Comparison of ENCODE assay signal across 8 mouse cellular contexts in the genomic region with DNA sequence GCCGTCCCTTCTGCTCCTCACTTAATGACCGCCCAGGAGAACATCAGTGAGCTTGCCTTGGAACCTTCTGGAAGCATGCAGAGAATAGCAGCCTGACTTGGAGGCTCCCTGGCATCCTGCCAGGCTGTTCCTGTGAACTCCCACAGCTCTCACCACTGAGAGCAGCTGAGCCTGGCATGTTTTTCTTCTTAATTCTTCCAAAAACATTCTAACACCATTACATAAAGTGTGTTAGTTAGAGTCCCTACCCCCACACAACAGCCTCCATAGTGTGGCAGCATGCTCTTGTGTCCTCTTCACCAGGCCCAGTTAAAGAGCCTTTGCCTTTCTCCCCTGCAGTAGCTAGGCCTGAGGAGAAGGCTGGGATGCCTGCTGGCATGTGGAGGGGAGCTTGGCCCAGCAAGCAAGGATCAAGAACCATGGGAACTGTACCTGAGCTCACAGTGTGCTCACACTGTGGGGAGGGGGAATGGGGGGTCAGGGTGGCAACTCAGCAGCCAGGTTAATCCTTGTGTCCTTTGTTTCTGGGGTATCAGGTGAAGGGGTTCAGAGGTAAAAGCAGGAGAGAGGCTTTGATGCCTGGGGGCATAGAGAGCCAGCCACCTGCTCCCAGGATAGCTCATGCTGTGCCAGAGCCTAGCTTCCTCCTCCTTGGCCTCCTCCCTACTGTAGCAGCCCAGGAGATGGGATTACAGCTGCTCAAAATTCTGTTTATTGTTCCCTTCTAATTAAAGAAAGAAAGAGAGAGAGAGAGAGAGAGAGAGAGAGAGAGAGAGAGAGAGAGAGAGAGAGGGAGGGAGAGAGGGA. TPM values are rescaled to one million over a fixed set of nuclear protein-coding genes. Genes with fewer than 3 reads are reported as not detected.
DNase-seq lines count a peak whose midpoint lies in the region; ATAC-seq lines count a peak whose summit lies in the region.

No protein-coding gene starts in this region.

- H3K27ac ChIP-seq in hindbrain, embryonic 12.5 days: peak overlapping the region; percentile 52

- H3K9ac ChIP-seq in hindbrain, embryonic 12.5 days: no peak overlapping the region

- no peak overlapping the region for H3K4me3 ChIP-seq in hindbrain, embryonic 12.5 days

- DNase-seq in adrenal gland, adult (ENCODE audit: inconsistent age in 2 of 2, low spot score in 1 of 2): peak; percentile 55 to 65
- no peak for DNase-seq in adrenal gland, postnatal 4 days (ENCODE audit: low spot score in 2 of 2)
- DNase-seq in urinary bladder, postnatal 14 days (ENCODE audit: low spot score): peak; percentile 52
- no peak for DNase-seq in urinary bladder, postnatal 25 days (ENCODE audit: low spot score)
- peak; percentile 71 to 81 for DNase-seq in layer of hippocampus, postnatal 36 days
- DNase-seq in ovary, postnatal 10 days (ENCODE audit: low spot score): peak; percentile 20
- DNase-seq in embryo, embryonic 9.5 days (ENCODE audit: extremely low spot score): no peak

- WGBS in hindbrain, embryonic 12.5 days: 57% methylated on average over 2 of the region's 2 CpGs

- peaks cover 3% of the 10 kb centered on the region; the same call in 1 of the 2 replicates for H3K27me3 ChIP-seq in hindbrain, embryonic 12.5 days

- no peaks in the 10 kb centered on the region for H3K9me3 ChIP-seq in hindbrain, embryonic 12.5 days (replicated peaks)

- ATAC-seq in hindbrain, embryonic 12.5 days (ENCODE audit: low FRiP score): no peak

- H3K4me1 ChIP-seq in hindbrain, embryonic 12.5 days: peaks cover 21% of the 10 kb centered on the region

- no peak overlapping the region for H3K4me2 ChIP-seq in hindbrain, embryonic 12.5 days (replicated peaks)

- H3K36me3 ChIP-seq in hindbrain, embryonic 12.5 days: no peaks in the 10 kb centered on the region

RNA-seq across cellular contexts. Expression of gene Aifm3, which starts 7.3 kb away (rescaled TPM):
- total RNA-seq in adrenal gland, postnatal 4 days (2021): 1 to 10 TPM; 7.5 to 8.5 TPM
- 3.0 and 4.5 TPM in 2 replicates for polyA plus RNA-seq in hindbrain, embryonic 12.5 days (2016; fragmentation: Nextera tagmentation; extraction: Ambion mirVana)
- 100 to 1,000 TPM in 1 of 2 experiments, 10 to 100 TPM in 1; 99.3 to 111 TPM for total RNA-seq in layer of hippocampus, postnatal 36 days (2021)

RNA-seq across cellular contexts. Expression of gene Lztr1, which starts 11.8 kb away (rescaled TPM):
- total RNA-seq in adrenal gland, postnatal 4 days (2021): 10 to 100 TPM; 69.1 to 73.2 TPM
- polyA plus RNA-seq in hindbrain, embryonic 12.5 days (2016; fragmentation: Nextera tagmentation; extraction: Ambion mirVana): 113 and 121 TPM in 2 replicates
- total RNA-seq in layer of hippocampus, postnatal 36 days (2021): 100 to 1,000 TPM; 192 to 199 TPM

RNA-seq across cellular contexts. Expression of gene Thap7, which starts 34.2 kb away (rescaled TPM):
- total RNA-seq in adrenal gland, postnatal 4 days (2021): 10 to 100 TPM; 35.6 to 39.7 TPM
- polyA plus RNA-seq in hindbrain, embryonic 12.5 days (2016; fragmentation: Nextera tagmentation; extraction: Ambion mirVana): 57.7 and 66.5 TPM in 2 replicates
- 10 to 100 TPM; 38.6 to 44.6 TPM for total RNA-seq in layer of hippocampus, postnatal 36 days (2021)

RNA-seq across cellular contexts. Expression of gene Crkl, which starts 44.9 kb away (rescaled TPM):
- total RNA-seq in adrenal gland, postnatal 4 days (2021): 10 to 100 TPM; 32.1 to 35.0 TPM
- 87.1 and 98.9 TPM in 2 replicates for polyA plus RNA-seq in hindbrain, embryonic 12.5 days (2016; fragmentation: Nextera tagmentation; extraction: Ambion mirVana)
- total RNA-seq in layer of hippocampus, postnatal 36 days (2021): 10 to 100 TPM; 36.7 to 41.0 TPM

Comparison
In these comparisons a context has a peak if more than half of its experiments do, and no peak if none do; other contexts are left out.
1. DNase-seq: peak in adrenal gland, adult (2 of 2), urinary bladder, postnatal 14 days (single experiment), layer of hippocampus, postnatal 36 days (2 of 2) and ovary, postnatal 10 days (single experiment); none in adrenal gland, postnatal 4 days (0 of 2), urinary bladder, postnatal 25 days (single experiment) and embryo, embryonic 9.5 days (single experiment).
2. RNA of gene Aifm3, which starts 7.3 kb away (total RNA-seq): 99.3 to 111 TPM in layer of hippocampus, postnatal 36 days; 7.5 to 8.5 TPM in adrenal gland, postnatal 4 days; every median in the first group is over 10 times any median in the second.